Mouse (Mus musculus): ENCODE data around the gene Chrnb1. TPM values are rescaled to one million over a fixed set of nuclear protein-coding genes. Genes with fewer than 3 reads are reported as not detected.

Gene Chrnb1
- polyA plus RNA-seq, 1 experiment from 2014 or later, result 3.5 TPM

- no peaks in the 10 kb centered on the region for H3K36me3 ChIP-seq (ENCODE audit: control insufficient read depth, insufficient read depth, low read length)
- ATAC-seq (replicated peaks; ENCODE audit: low FRiP score, low TSS enrichment, low read depth) (no peak), DNase-seq (ENCODE audit: low spot score) (no peak)
- no peaks in the 10 kb centered on the region for H3K9me3 ChIP-seq (ENCODE audit: control insufficient read depth, low read length)
- no peak overlapping the region for H3K4me3 ChIP-seq (ENCODE audit: low read depth, low read length)
- no peaks in the 10 kb centered on the region for H3K4me1 ChIP-seq (replicated peaks; ENCODE audit: control insufficient read depth, insufficient read depth, low read length)
- peaks cover 10% of the 10 kb centered on the region for H3K27me3 ChIP-seq (replicated peaks; ENCODE audit: control insufficient read depth, insufficient read depth, low read length)
- H3K9ac ChIP-seq (ENCODE audit: low read length), result no peak overlapping the region
- no peak overlapping the region for H3K4me2 ChIP-seq (ENCODE audit: low read length)
- H3K27ac ChIP-seq (ENCODE audit: low read depth), result no peak overlapping the region
Observed at GRCm38 (mm10) chr11:69810280-69810679, 14.5 kb upstream of the Chrnb1 start.

DNA sequence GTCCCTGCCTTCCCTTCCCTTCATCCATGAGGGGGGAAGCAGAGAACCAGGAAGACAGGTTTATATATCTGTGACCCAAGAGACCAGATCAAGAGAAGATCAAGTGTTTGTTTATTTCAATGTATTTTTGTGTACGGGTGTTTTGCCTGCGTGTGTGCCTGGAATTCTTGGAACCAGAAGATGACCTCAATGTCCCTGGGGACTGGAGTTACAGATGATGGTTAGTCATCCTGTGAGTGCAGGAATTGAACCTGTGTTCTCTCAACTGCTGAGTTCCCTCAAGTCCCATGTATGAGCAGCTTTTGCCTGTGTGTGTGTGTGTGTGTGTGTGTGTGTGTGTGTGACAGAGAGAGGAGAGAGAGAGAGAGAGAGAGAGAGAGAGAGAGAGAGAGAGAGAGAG lies 11.9 kb upstream of the Chrnb1 start:
- no peak overlapping the region for H3K9ac ChIP-seq (ENCODE audit: low read length)
- ATAC-seq (replicated peaks; ENCODE audit: low FRiP score, low TSS enrichment, low read depth), result no peak
- peaks cover 23% of the 10 kb centered on the region for H3K27me3 ChIP-seq (replicated peaks; ENCODE audit: control insufficient read depth, insufficient read depth, low read length)
- H3K36me3 ChIP-seq (ENCODE audit: control insufficient read depth, insufficient read depth, low read length), result no peaks in the 10 kb centered on the region
- DNase-seq (ENCODE audit: low spot score), result no peak
- no peaks in the 10 kb centered on the region for H3K9me3 ChIP-seq (ENCODE audit: control insufficient read depth, low read length)
- peaks cover 15% of the 10 kb centered on the region; the same call in 1 of the 2 replicates for H3K4me1 ChIP-seq (replicated peaks; ENCODE audit: control insufficient read depth, insufficient read depth, low read length)
- no peak overlapping the region for H3K4me2 ChIP-seq (ENCODE audit: low read length)
- no peak overlapping the region for H3K27ac ChIP-seq (ENCODE audit: low read depth)
- 55% methylated on average over 2 of the region's 2 CpGs for WGBS
- H3K4me3 ChIP-seq (ENCODE audit: low read depth, low read length), result no peak overlapping the region

GRCm38 (mm10) chr11:69806378-69806777 lies 10.6 kb upstream of the Chrnb1 start:
- DNase-seq (ENCODE audit: low spot score) (no peak), ATAC-seq (replicated peaks; ENCODE audit: low FRiP score, low TSS enrichment, low read depth) (no peak)
- Histone ChIP-seq H3K27me3 (replicated peaks; ENCODE audit: control insufficient read depth, insufficient read depth, low read length) (peaks cover 35% of the 10 kb centered on the region), H3K4me2 (ENCODE audit: low read length) (no peak overlapping the region), H3K9me3 (ENCODE audit: control insufficient read depth, low read length) (no peaks in the 10 kb centered on the region), H3K27ac (ENCODE audit: low read depth) (no peak overlapping the region), H3K4me1 (replicated peaks; ENCODE audit: control insufficient read depth, insufficient read depth, low read length) (peaks cover 26% of the 10 kb centered on the region), H3K9ac (ENCODE audit: low read length) (no peak overlapping the region), H3K4me3 (ENCODE audit: low read depth, low read length) (no peak overlapping the region), H3K36me3 (ENCODE audit: control insufficient read depth, insufficient read depth, low read length) (no peaks in the 10 kb centered on the region)
- 80% methylated on average over 4 of the region's 4 CpGs for WGBS

DNA sequence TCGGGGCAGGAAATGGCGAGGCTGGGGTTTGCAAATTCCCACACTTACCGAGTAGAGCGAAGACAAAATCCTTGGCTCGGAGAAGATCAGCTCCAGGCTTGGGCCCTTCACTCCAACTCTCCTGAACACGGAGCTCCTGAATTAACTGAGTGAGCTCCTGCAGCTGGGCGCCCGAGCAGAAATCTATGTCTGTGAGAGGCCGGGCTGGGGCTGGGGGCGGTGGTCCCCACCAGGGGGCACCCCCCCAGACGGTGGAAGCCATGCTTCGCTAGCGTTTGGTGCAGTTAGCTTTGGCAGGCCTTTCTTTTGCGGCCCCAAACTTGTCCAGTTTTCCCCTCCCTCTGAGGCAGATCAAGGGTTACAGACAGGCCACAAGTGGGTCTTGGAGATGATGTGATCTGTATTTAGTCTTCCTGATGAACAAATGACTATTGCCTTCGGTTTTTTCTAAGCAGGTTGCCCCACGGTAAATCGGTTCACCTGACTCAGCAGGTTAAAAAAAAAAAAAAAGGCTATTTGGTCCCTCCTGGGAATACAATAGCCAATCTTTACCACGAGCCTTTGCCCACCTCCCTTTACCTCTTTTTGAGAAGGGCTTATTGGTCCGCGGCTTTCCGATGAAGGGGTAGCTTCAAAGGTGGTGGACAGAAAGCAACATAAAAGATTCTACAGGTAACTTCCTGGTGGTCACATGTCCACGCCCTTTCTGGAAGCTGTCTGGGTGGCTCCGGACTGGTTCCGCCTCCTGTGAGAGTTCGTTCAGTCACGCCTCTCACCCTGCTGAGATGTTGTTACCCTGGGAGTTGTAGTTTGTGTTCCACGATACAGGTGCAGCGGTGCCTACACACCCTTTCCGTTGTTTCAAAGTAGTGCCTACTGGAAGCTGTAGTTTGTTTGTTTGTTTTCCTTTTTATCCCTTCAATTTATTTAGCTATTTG lies 9.5 kb upstream of the Chrnb1 start, which contains the start of gene Tmem102:
TSS of gene Tmem102 (minus strand) at position 653 of the 938 bp plus-strand sequence.
- DNase-seq (ENCODE audit: low spot score) (peak; percentile 64), ATAC-seq (replicated peaks; ENCODE audit: low FRiP score, low TSS enrichment, low read depth) (no peak)
- no peaks in the 10 kb centered on the region for H3K9me3 ChIP-seq (ENCODE audit: control insufficient read depth, low read length)
- H3K4me3 ChIP-seq (ENCODE audit: low read depth, low read length), result peak within 1 kb of the TSS; percentile 58
- H3K36me3 ChIP-seq (ENCODE audit: control insufficient read depth, insufficient read depth, low read length), result no peaks in the 10 kb centered on the region
- H3K9ac ChIP-seq (ENCODE audit: low read length), result peak within 1 kb of the TSS; percentile 23
- peaks cover 38% of the 10 kb centered on the region for H3K27me3 ChIP-seq (replicated peaks; ENCODE audit: control insufficient read depth, insufficient read depth, low read length)
- peaks cover 32% of the 10 kb centered on the region for H3K4me1 ChIP-seq (replicated peaks; ENCODE audit: control insufficient read depth, insufficient read depth, low read length)
- WGBS, result 7% methylated on average over 29 of the region's 29 CpGs
- peak within 1 kb of the TSS; percentile 82 for H3K4me2 ChIP-seq (ENCODE audit: low read length)
- H3K27ac ChIP-seq (ENCODE audit: low read depth), result no peak within 1 kb of the TSS

DNA sequence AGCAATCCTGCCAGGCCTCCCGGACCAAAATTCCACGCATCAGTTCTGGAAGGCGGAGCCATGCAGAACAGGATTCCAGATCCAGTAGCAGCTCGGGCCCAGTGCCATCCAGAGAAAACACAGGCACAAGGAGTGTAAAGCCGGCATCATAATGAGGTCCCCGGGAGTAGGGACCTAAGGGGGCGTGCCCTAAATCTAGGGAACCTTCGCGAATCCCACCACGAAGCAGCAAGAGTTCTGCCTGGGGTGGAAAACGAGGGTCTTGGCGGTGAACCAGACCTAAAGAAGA lies 8.9 kb upstream of the Chrnb1 start:
- no peak overlapping the region for H3K27ac ChIP-seq (ENCODE audit: low read depth)
- H3K4me2 ChIP-seq (ENCODE audit: low read length), result peak overlapping the region; percentile 82
- no peaks in the 10 kb centered on the region for H3K36me3 ChIP-seq (ENCODE audit: control insufficient read depth, insufficient read depth, low read length)
- no peaks in the 10 kb centered on the region for H3K9me3 ChIP-seq (ENCODE audit: control insufficient read depth, low read length)
- 4% methylated on average over 12 of the region's 12 CpGs for WGBS
- no peak for DNase-seq (ENCODE audit: low spot score)
- H3K4me3 ChIP-seq (ENCODE audit: low read depth, low read length), result peak overlapping the region; percentile 58
- H3K27me3 ChIP-seq (replicated peaks; ENCODE audit: control insufficient read depth, insufficient read depth, low read length), result peaks cover 38% of the 10 kb centered on the region
- peaks cover 38% of the 10 kb centered on the region for H3K4me1 ChIP-seq (replicated peaks; ENCODE audit: control insufficient read depth, insufficient read depth, low read length)
- ATAC-seq (replicated peaks; ENCODE audit: low FRiP score, low TSS enrichment, low read depth), result no peak
- H3K9ac ChIP-seq (ENCODE audit: low read length), result peak overlapping the region; percentile 23

GRCm38 (mm10) chr11:69803786-69804651 lies 8.3 kb upstream of the Chrnb1 start:
- peak overlapping the region; percentile 42 for H3K9ac ChIP-seq (ENCODE audit: low read length)
- ATAC-seq (replicated peaks; ENCODE audit: low FRiP score, low TSS enrichment, low read depth), result peak; percentile 41
- peaks cover 44% of the 10 kb centered on the region for H3K4me1 ChIP-seq (replicated peaks; ENCODE audit: control insufficient read depth, insufficient read depth, low read length)
- no peaks in the 10 kb centered on the region for H3K36me3 ChIP-seq (ENCODE audit: control insufficient read depth, insufficient read depth, low read length)
- H3K27me3 ChIP-seq (replicated peaks; ENCODE audit: control insufficient read depth, insufficient read depth, low read length), result peaks cover 38% of the 10 kb centered on the region
- no peak overlapping the region for H3K27ac ChIP-seq (ENCODE audit: low read depth)
- 2% methylated on average over 59 of the region's 60 CpGs for WGBS
- peak overlapping the region; percentile 58 for H3K4me3 ChIP-seq (ENCODE audit: low read depth, low read length)
- peak overlapping the region; percentile 82 for H3K4me2 ChIP-seq (ENCODE audit: low read length)
- no peaks in the 10 kb centered on the region for H3K9me3 ChIP-seq (ENCODE audit: control insufficient read depth, low read length)
- DNase-seq (ENCODE audit: low spot score), result peak; percentile 82

GRCm38 (mm10) chr11:69803328-69803727 lies 7.6 kb upstream of the Chrnb1 start:
- H3K9me3 ChIP-seq (ENCODE audit: control insufficient read depth, low read length), result no peaks in the 10 kb centered on the region
- peak; percentile 16; the same call in 1 of the 2 replicates for ATAC-seq (replicated peaks; ENCODE audit: low FRiP score, low TSS enrichment, low read depth)
- DNase-seq (ENCODE audit: low spot score), result no peak
- H3K9ac ChIP-seq (ENCODE audit: low read length), result peak overlapping the region; percentile 42
- no peak overlapping the region for H3K27ac ChIP-seq (ENCODE audit: low read depth)
- peaks cover 44% of the 10 kb centered on the region for H3K4me1 ChIP-seq (replicated peaks; ENCODE audit: control insufficient read depth, insufficient read depth, low read length)
- H3K4me3 ChIP-seq (ENCODE audit: low read depth, low read length), result peak overlapping the region; percentile 58
- peak overlapping the region; percentile 82 for H3K4me2 ChIP-seq (ENCODE audit: low read length)
- H3K27me3 ChIP-seq (replicated peaks; ENCODE audit: control insufficient read depth, insufficient read depth, low read length), result peaks cover 38% of the 10 kb centered on the region
- WGBS, result 3% methylated on average over 12 of the region's 12 CpGs
- no peaks in the 10 kb centered on the region for H3K36me3 ChIP-seq (ENCODE audit: control insufficient read depth, insufficient read depth, low read length)

DNA sequence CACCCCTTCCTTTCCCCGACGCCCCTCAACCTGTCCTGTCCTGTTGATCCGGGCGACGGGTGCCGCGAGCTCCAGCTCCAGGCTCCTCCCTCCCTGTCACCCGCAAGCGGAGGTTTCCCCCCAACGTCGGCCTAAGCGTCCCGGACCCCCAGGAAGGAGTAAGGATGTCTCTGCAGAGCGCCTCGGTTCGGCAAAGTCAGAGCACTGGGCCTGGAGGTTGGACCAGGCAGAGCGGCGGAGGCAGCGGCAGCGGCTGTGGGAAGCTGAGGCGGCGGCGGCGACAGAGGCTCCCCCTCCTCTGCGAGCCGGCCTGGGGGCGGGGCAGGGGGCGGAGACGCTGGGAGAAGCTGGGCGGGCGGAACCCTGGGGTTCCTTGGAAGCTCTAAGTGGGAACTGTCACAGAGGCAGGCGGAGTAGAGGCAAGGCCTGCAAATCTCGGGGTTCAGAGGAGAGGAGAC lies 6.9 kb upstream of the Chrnb1 start:
- Histone ChIP-seq H3K9ac (ENCODE audit: low read length) (peak overlapping the region; percentile 42; the same call in 1 of the 2 replicates), H3K4me1 (replicated peaks; ENCODE audit: control insufficient read depth, insufficient read depth, low read length) (peaks cover 44% of the 10 kb centered on the region), H3K4me2 (ENCODE audit: low read length) (peak overlapping the region; percentile 82)

More for the DNA sequence above, 6.9 kb upstream of the Chrnb1 start:
- Histone ChIP-seq H3K4me3 (ENCODE audit: low read depth, low read length) (peak overlapping the region; percentile 58), H3K9me3 (ENCODE audit: control insufficient read depth, low read length) (no peaks in the 10 kb centered on the region), H3K27me3 (replicated peaks; ENCODE audit: control insufficient read depth, insufficient read depth, low read length) (peaks cover 38% of the 10 kb centered on the region), H3K27ac (ENCODE audit: low read depth) (no peak overlapping the region), H3K36me3 (ENCODE audit: control insufficient read depth, insufficient read depth, low read length) (no peaks in the 10 kb centered on the region)
- WGBS, result under 1% methylated on average over 29 of the region's 33 CpGs
- ATAC-seq (replicated peaks; ENCODE audit: low FRiP score, low TSS enrichment, low read depth) (no peak), DNase-seq (ENCODE audit: low spot score) (peak; percentile 89)
